Mouse (Mus musculus) ovary, postnatal 36 days (tissue): ENCODE measurements around the gene Tubb5.

ENCODE experiments used
- DNase-seq: peaks from one replicate; pipeline ENCODE4 v3.0.0; 2022; ENCODE audit warnings: low spot score, mixed read lengths

Tubb5 gene

GRCm38 (mm10) chr17:35825109-35825850 is 12.8 kb downstream of the Tubb5 start:
- no peak for DNase-seq

DNA sequence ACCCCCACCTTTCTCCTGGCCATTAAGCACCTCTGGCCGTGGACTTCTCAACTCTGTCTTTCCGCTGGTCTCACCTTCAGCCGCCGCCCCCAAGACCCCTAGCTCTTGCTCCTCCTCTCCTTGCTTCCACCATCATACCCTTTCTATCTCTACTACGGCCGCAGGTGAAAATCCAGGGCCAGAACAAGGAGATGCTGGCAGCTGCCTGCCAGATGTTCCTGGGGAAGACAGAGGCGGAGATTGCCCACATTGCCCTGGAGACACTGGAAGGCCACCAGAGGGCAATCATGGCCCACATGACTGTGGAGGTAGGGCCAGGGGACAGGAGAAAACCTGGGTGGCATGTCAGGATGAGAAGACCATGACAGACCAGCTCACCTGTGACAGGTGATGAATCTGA is 13.7 kb downstream of the Tubb5 start:
- DNase-seq, result no peak

- peak; percentile 85 for DNase-seq
These were observed 14.9 kb downstream of the Tubb5 start, which contains the start of gene Flot1 for GRCm38 (mm10) chr17:35822964-35823937. Gene Flot1, plus strand, starts transcription at chr17:35823230.

DNA sequence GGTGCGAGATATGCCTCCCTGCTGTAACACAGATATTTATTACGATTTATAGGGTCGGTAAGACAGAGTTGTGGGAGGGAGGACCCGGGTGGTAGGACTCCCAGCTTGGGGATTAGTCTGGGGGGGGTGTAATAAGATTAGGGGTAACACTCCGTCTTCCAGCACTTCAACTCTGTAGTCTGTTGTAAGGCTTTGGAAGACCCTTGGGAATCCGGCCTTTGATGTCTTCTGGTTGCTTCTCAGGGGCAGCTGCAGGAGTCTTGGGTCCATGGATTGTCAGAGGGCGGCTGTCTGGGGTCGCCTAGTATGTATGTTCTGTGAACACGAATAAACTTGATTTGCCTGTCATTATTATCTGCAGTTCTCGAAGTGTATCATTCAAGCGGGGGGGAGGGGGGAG is 15.5 kb downstream of the Tubb5 start:
- no peak for DNase-seq

DNA sequence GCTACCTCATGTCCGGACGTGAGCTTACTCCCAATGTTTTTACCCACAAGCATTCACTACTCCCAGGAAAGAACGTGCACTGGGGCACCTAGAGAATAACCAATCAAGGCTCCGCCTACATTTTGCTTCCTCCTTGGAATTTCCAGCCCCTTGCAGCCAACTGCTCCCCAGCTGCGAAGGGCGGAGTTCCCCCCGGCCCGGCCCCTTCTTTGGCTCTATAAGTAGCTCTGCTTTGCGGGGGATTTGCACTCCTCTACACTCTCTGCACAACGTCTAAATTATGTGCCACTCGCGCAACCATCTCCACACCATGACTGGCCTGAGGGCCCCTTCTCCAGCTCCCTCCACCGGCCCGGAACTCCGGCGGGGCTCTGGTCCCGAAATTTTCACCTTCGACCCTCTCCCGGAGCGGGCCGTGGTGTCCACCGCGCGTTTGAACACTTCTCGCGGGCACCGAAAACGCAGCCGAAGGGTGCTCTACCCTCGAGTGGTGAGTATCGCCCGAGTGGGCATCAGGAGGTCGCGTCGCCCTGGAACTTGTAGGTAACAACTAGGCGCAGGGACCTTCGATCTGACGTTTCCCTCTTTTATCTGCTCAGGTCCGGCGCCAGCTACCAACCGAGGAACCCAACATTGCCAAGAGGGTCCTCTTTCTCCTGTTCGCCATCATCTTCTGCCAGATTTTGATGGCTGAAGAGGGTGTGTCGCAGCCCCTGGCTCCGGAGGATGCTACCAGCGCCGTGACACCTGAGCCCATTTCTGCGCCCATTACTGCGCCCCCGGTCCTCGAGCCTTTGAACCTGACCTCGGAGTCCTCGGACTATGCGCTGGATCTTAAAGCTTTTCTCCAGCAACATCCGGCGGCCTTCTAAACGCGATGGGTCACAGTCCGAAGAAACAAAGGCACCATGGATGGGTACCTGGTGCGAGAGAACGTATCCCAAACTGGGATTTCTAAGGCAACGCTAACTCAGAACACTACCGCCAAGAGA is 16.4 kb downstream of the Tubb5 start, which contains the start of gene Ier3:
Gene Ier3 (plus strand): TSS at position 246 of the 992 bp plus-strand sequence.
- peak; percentile 88 for DNase-seq

GRCm38 (mm10) chr17:35820111-35820510 is 18.0 kb downstream of the Tubb5 start:
- DNase-seq, result no peak

GRCm38 (mm10) chr17:35817226-35817625 is 20.9 kb downstream of the Tubb5 start:
- DNase-seq, result no peak

DNA sequence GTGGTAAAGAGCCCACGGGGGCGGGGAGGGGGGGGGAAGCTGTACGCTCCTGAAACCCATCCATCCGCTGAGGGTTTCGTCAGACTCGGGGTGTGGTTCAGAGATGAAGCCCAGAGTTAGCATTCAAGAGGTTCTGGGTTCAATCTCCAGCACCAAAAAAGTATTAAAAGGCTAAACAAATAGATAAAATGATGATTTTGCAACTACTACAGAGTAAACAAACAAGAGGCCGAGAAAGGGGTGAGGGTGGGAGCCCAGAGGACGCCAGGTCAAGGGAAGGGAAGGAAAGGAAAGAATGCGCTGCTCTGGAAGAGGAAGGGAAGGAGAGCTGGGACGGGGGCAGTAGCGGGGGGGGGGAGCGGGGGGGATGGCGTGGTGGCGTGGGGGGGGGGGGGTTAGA is 21.4 kb downstream of the Tubb5 start:
- no peak for DNase-seq

GRCm38 (mm10) chr17:35815836-35816235 is 22.3 kb downstream of the Tubb5 start:
- DNase-seq, result no peak

DNA sequence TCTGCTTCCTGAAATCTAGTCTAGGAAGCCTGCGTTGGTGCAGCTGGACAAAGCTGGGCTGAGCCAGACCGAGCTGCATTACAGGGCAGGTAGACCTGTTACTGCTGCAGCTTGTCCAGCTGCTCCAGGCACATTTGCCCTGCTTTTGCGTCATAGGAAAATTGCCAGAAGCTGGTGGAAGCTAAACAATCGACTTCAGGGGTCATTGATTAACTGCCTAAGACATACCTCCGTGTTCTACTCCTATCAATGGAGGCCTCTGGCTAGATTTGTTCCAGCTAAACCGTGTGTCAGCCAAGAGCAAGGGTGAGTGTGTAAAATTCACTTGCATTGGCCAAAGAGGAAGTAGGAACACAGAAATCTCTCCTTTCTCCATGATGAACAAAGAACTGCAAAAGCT is 23.4 kb downstream of the Tubb5 start:
- DNase-seq, result no peak

DNA sequence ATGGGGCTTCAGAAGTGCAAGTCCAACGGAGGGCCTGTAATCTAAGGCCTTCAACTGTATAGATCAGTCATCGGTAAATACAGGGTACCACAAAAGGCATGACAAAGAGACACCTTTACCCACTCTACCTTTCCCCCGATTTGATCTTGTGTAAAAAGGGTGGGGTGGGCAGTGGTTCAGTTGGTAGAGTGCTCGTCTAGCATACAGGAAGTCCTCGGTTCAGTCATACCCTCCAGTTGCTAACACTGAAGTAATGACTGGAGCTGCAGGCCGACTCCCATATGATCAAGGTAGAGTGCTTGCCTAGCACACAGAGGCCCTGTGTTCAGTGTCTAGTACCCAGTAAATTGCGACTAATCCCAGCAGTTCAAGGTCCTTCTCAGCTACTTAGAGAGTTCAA is 24.5 kb downstream of the Tubb5 start:
- DNase-seq, result no peak

DNA sequence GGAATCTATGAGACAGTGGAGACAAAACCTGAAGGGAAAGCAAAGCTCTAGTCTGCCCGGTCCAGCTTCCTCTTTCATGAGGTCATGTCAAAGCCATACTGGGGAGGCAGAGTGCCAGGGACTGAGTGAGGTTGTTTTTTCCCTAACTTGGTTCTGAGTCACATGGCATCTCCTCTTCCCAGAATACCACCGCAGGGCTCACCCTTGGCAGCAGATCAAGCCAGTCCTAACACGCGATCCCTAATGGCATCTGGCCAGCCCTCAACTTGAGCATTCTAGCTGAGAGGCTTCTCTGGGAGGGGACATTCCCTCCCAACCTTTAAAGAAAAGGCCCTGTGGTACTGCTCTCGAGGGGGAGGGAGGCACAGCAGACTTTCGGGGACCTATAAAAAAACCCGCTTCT is 24.9 kb downstream of the Tubb5 start:
- peak; percentile 85 for DNase-seq

DNA sequence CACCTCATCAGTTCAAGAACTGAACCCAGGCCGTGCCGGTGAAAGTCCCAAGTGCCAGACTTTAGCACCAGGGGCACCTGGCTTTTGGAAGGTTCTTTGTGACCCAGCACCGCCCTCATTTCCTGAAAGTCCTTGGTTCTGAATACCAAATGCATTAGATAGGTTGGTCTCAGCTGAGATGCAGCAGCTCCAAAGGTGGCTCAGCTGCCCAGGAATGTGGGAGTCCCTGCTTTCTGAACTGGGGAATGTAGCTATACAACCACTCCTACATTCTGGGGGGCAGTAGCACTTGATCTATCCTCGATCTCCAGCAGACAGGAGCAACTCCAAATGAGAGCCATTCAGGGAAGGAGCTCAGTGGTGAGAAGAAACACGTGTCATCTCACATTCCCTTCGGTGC is 25.4 kb downstream of the Tubb5 start:
- DNase-seq, result no peak

GRCm38 (mm10) chr17:35812307-35812706 is 25.8 kb downstream of the Tubb5 start:
- DNase-seq, result no peak

- no peak for DNase-seq
These were observed 27.0 kb downstream of the Tubb5 start for GRCm38 (mm10) chr17:35810900-35811648.

DNA sequence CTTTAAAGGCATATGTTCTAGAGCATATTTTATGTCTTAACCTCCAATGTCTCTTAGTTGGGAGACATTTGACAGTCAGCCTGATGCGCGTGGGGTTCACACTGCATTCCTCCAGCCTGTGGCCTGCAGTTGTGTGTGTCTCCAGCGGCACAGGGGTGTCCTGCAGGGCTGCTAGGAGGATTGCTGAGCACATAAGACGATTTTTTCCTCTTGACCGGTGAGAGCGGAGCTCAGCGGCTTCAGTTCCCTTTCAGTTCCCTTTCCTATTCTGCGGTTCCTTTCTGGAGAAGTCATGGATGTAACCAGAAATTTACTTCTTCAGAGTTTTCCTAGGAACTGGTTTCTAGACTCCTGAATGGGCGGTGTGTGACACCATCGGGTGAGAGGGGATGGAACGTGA is 28.7 kb downstream of the Tubb5 start:
- no peak for DNase-seq

DNA sequence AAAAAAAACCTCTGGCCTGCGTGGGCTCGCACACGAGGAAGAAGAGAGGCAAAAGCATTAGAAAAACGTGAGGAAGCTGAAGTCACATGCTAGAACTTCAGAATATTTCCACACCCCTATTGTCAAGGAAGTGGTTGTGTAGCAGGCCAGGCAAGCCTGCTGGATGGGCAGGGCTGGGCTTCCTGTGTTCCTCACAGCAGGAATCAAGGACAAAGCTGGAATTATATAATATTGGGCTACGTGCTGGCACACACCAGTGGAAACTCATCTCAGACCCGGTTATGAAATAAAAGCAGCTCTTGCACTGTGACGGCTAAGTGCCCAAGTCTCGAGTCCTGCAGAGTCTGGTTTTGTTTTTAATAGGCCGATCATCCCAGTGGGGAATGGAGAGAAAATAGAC is 30.0 kb downstream of the Tubb5 start:
- DNase-seq, result no peak

DNA sequence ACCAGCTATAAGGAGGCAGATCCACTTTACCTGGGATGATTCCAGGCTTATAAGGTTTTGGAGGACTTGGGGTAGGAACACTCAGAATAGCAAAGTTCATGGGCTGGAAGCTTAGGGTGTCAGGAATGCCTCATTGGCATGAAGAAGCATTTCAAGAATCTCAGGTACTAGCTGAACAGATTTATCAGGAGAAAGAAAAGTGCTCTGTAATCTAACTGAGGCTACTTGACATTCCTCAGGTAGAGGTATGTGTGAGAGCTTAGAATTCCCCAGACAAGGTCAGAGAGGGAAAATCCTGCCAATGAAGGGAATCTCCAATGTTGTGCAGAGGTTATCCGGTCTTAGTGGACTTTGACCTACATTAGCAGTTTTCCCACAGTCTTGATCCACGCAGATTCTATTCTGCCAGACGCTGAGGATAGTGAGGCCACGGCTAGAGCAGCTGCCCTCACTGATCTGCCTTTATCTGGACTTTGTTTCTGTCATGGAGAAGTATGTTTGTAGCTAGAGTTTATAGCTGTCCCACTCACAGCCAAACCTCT is 34.2 kb downstream of the Tubb5 start:
- no peak for DNase-seq

- no peak for DNase-seq
These were observed 35.1 kb downstream of the Tubb5 start for GRCm38 (mm10) chr17:35803020-35803419.

GRCm38 (mm10) chr17:35800905-35801304 is 37.2 kb downstream of the Tubb5 start:
- no peak for DNase-seq

GRCm38 (mm10) chr17:35796835-35797234 is 41.3 kb downstream of the Tubb5 start:
- no peak for DNase-seq
